Mouse (Mus musculus) yolk sac, embryonic 10.5 days (tissue): ENCODE data around the gene Olfr1347.
"Not testable (repeated sequence)": the region's sequence is repeated elsewhere in the genome, so short reads cannot be mapped to it uniquely, and the experiment has no call there.

ENCODE experiments used
- DNase-seq: peaks from one replicate; pipeline ENCODE4 v3.0.0-alpha.2; 2017; ENCODE audit warnings: low spot score

The Olfr1347 gene

GRCm38 (mm10) chr7:6499655-6500054, at the start of gene Olfr1347:
Gene Olfr1347 (minus strand): TSS chr7:6499755.
- no peak for DNase-seq

DNA sequence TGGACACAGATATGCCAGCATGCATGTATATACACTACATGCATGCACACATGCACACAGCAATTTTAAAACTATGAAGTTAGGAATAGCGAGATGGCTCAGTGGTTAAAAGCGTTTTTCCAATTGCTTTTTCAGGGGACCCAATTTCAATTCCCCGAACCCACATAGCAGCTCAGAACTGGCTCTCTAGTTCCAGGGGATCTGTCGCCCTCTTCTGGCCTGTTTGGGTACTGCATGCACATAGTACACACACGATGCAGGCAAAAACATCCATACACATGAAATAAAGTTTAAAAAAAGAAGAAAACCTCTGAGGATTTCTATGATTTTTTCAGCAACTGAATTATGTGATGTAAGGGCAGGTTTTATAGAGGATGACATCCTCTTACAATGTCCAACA, 26.6 kb upstream of the Olfr1347 start:
- DNase-seq: no peak

DNA sequence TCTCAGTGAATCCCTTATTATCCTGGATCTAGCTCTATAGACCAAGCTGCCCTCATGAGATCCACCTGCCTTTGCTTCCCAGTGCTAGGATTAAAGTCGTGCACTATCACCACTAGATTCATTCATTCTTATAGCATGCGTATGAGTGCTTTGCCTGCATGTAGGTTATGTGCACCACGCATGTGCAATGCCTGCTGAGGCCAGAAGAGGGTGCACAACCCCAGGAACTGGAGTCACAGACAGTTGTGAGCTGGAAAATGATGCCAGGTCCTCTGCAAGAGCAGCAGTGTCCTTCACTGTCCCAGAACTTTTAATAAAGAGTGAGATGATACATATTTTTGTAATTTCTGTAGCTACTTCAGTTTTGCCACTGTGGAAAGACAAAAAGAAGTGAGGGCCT, 25.4 kb upstream of the Olfr1347 start:
- DNase-seq: no peak

- no peak for DNase-seq
Observed at GRCm38 (mm10) chr7:6522850-6523249, 23.3 kb upstream of the Olfr1347 start, which contains the start of gene Olfr1349. Gene Olfr1349 (minus strand): TSS chr7:6522950.

GRCm38 (mm10) chr7:6521666-6522065, 22.1 kb upstream of the Olfr1347 start:
- no peak for DNase-seq

GRCm38 (mm10) chr7:6508648-6509047, 9.1 kb upstream of the Olfr1347 start, which contains the start of gene Olfr1348:
Gene Olfr1348 (minus strand): TSS chr7:6508748.
- no peak for DNase-seq

- no peak for DNase-seq
Observed at GRCm38 (mm10) chr7:6486841-6487240, 12.7 kb downstream of the Olfr1347 start, which contains the start of gene Olfr5. Gene Olfr5 (minus strand): TSS chr7:6486941.

GRCm38 (mm10) chr7:6477633-6478032, 21.9 kb downstream of the Olfr1347 start:
- not testable (repeated sequence) for DNase-seq

DNA sequence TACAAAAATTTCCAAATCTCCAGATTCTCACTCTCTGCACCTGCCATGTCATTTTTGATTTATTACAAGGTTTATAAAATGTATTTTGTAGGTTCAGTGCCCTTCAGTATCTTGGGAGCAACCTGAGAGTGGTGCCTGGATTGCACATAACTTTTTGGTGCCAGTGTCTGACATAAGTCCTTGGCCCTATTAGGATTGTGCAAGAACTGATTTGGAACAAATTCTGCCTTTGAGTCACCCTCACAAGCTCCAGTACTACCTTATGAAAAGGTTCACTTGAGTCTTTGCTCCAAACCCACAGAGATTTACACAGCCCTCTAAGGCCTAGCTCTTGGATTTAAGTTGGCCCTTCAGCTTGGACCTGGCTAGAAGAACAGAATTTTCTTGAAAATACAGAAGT, 32.6 kb downstream of the Olfr1347 start, which contains the start of gene Olfr1346:
Gene Olfr1346, plus strand, starts transcription at position 151 of the 400 bp plus-strand sequence.
- no peak for DNase-seq

DNA sequence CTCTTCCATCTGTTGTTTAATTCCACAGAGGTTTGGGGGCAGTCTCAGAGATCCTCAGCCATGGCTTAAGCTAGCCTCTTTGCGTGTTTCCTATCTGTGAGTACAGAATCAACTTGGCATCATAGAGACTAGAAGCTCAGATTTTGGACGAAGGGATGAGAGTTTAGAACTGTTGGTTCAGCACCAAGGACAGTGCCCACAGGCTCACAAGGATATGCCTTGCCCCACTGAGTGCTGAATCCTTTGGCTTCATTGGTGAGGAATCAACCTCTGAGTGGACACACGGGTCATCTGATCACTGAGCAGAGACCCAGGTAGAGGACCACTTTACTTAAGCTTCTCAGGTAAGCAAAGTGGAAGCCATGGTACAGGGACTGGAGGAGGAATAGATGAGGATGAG, 43.2 kb downstream of the Olfr1347 start:
- DNase-seq: no peak

GRCm38 (mm10) chr7:6455868-6456267, 43.7 kb downstream of the Olfr1347 start, which contains the start of gene Olfr1336:
Gene Olfr1336 (plus strand): TSS chr7:6456168.
- no peak for DNase-seq

DNA sequence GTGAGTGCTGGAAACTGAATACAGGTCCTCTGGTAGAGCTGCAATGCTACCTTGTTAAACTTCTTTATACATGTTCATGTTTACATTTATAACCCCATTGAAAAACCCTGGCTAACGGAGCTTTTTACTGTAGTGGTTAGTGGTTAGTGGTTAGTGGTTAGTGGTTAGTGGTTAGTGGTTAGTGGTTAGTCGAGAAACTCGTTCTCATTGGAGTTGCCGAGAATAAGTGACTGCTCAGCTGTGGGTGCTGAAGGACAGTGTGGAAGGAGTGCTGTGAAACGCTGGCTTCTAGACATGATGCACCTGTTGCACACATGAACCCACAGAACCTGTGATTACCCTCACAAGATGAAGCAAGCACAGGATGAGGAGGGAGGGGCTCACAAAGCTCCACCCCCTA, 51.8 kb downstream of the Olfr1347 start:
- DNase-seq: no peak

DNA sequence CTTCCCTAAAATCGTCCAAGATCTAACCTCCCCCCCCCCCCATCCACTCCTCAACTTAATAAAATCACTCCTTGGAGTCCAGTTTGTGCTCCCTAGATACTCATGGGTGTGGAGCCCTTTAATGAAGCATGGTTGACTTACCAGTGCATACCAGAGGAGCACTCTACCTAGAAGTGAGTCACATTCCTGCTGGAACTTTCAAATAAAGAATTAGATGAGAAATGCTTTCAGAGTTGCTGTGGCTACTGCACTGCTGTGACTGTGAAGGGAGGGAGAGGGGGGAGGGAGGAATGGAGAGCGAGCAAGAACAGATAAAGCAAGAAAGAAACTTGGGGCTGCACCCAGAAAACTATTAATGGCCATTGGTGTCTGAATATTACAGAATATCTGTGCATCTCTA, 58.4 kb downstream of the Olfr1347 start:
- no peak for DNase-seq

GRCm38 (mm10) chr7:6438388-6438787, 61.2 kb downstream of the Olfr1347 start, which contains the start of gene Olfr1344:
Gene Olfr1344 (plus strand): TSS chr7:6438688.
- DNase-seq: no peak
